Mouse (Mus musculus): ENCODE results near the gene Twnk.

GRCm38 (mm10) chr19:45007425-45008191 lies 2.1 kb downstream of the Twnk start:
- TF ChIP-seq CTCF (conservative IDR thresholded peaks at IDR 0.05; ENCODE audit: insufficient read depth, insufficient read length, low read depth, low read length) = no peak
- no peak for TF ChIP-seq POLR2A (IDR thresholded peaks at IDR 0.05; ENCODE audit: low read depth, low read length)
